Mouse (Mus musculus) thymus, postnatal 10 days (tissue): ENCODE data around the gene Rsph6a.
"Not testable (repeated sequence)": the region's sequence is repeated elsewhere in the genome, so short reads cannot be mapped to it uniquely, and the experiment has no call there.

Experiments
- DNase-seq, 2 experiments: peaks; one replicate each; pipeline ENCODE4 v3.0.0; 2021; ENCODE audit warnings: low spot score in 2 of 2

Gene Rsph6a

GRCm38 (mm10) chr7:19046286-19047069 is 8.0 kb upstream of the Rsph6a start:
- no peak for DNase-seq

- DNase-seq, result no peak
Measured at GRCm38 (mm10) chr7:19048006-19048527, 6.4 kb upstream of the Rsph6a start.

- DNase-seq, result no peak
Measured at GRCm38 (mm10) chr7:19049252-19049651, 5.2 kb upstream of the Rsph6a start.

- no peak for DNase-seq
Measured at GRCm38 (mm10) chr7:19050172-19050571, 4.3 kb upstream of the Rsph6a start.

- no peak for DNase-seq
Measured at GRCm38 (mm10) chr7:19051161-19051560, 3.3 kb upstream of the Rsph6a start.

GRCm38 (mm10) chr7:19052345-19053135 is 1.9 kb upstream of the Rsph6a start:
- no peak for DNase-seq

GRCm38 (mm10) chr7:19053136-19053532 is 1.4 kb upstream of the Rsph6a start:
- no peak for DNase-seq

GRCm38 (mm10) chr7:19054777-19055076 is 237 bp downstream of the Rsph6a start:
- no peak for DNase-seq

GRCm38 (mm10) chr7:19055108-19055507 is 618 bp downstream of the Rsph6a start:
- no peak for DNase-seq

- DNase-seq, result no peak
Measured at GRCm38 (mm10) chr7:19057405-19057804, 2.9 kb downstream of the Rsph6a start.

- no peak for DNase-seq
Measured at GRCm38 (mm10) chr7:19065896-19066295, 11.4 kb downstream of the Rsph6a start.

GRCm38 (mm10) chr7:19067063-19067462 is 12.6 kb downstream of the Rsph6a start:
- DNase-seq, result no peak

- DNase-seq, result no peak
Measured at GRCm38 (mm10) chr7:19067935-19068334, 13.4 kb downstream of the Rsph6a start.

- DNase-seq, result peak in 1 of 2 experiments; percentile 76
Measured at GRCm38 (mm10) chr7:19068707-19069106, 14.2 kb downstream of the Rsph6a start.

- DNase-seq, result peak in 1 of 2 experiments; percentile 39
Measured at GRCm38 (mm10) chr7:19069500-19069899, 15.0 kb downstream of the Rsph6a start.

GRCm38 (mm10) chr7:19071024-19071423 is 16.5 kb downstream of the Rsph6a start:
- not testable (repeated sequence) for DNase-seq

GRCm38 (mm10) chr7:19073504-19073903 is 19.0 kb downstream of the Rsph6a start:
- DNase-seq, result peak in 1 of 2 experiments; percentile 63

- DNase-seq, result no peak
Measured at GRCm38 (mm10) chr7:19074494-19074893, 20.0 kb downstream of the Rsph6a start.

- DNase-seq, result no peak
Measured at GRCm38 (mm10) chr7:19075231-19075630, 20.7 kb downstream of the Rsph6a start.

- peak; percentile 91 to 94 for DNase-seq
Measured at GRCm38 (mm10) chr7:19075723-19076585, 21.5 kb downstream of the Rsph6a start, which contains the start of gene Dmwd. TSS of gene Dmwd (plus strand) at chr7:19076227.

GRCm38 (mm10) chr7:19076586-19076991 is 22.1 kb downstream of the Rsph6a start:
- no peak for DNase-seq

- DNase-seq, result peak; percentile 74 to 77
Measured at GRCm38 (mm10) chr7:19077761-19078160, 23.3 kb downstream of the Rsph6a start.
